Mouse (Mus musculus): ENCODE measurements around the gene Baz2b.

GRCm38 (mm10) chr2:60233147-60233546 is 23.5 kb upstream of the Baz2b start:
- no peak for TF ChIP-seq CTCF (conservative IDR thresholded peaks at IDR 0.05; ENCODE audit: insufficient read depth, insufficient read length, low read depth, low read length)
- TF ChIP-seq POLR2A (IDR thresholded peaks at IDR 0.05; ENCODE audit: low read depth, low read length): no peak
